Mouse (Mus musculus) kidney, embryonic 14.5 days (tissue): ENCODE measurements at regions not wholly inside any gene's neighbourhood (a gene's known extent, or its start where the extent isn't known, plus 50 kb on each side); places are given as distances from the start of the nearest gene placed in this dataset.

Source experiments
- ATAC-seq: fragments of 200-750 bp; cut with Nextera tagmentation; 2 replicates; pipeline ENCODE4 v1.8.0; 2017; ENCODE audit warnings: moderate number of reproducible peaks, mild to moderate bottlenecking, moderate TSS enrichment, moderate library complexity; ENCODE audit not compliant: low FRiP score, low TSS enrichment
- H3K27ac ChIP-seq: fragments of 300-500 bp; sonication (generic); 2 replicates; pipeline ENCODE4 v1.5.1; 2014; ENCODE audit warnings: low read depth, mild to moderate bottlenecking, low read length, moderate library complexity, mixed read lengths
- H3K27me3 ChIP-seq: fragments of 300-500 bp; sonication (generic); 2 replicates; pipeline ENCODE4 v1.6.1; 2014; ENCODE audit warnings: mild to moderate bottlenecking, low read length; ENCODE audit not compliant: control insufficient read depth, insufficient read depth
- H3K36me3 ChIP-seq: fragments of 300-500 bp; sonication (generic); 2 replicates; pipeline ENCODE4 v1.6.1; 2014; ENCODE audit warnings: low read length, mixed read lengths; ENCODE audit not compliant: control insufficient read depth, insufficient read depth
- H3K4me1 ChIP-seq: fragments of 300-500 bp; sonication (generic); 2 replicates; pipeline ENCODE4 v1.6.1; 2014; ENCODE audit warnings: low read length, mixed read lengths; ENCODE audit not compliant: control insufficient read depth, insufficient read depth
- H3K4me2 ChIP-seq: fragments of 300-500 bp; sonication (generic); replicated peaks from 2 replicates; pipeline ENCODE4 v1.6.1; 2014; ENCODE audit warnings: low read depth, mild to moderate bottlenecking, low read length
- H3K4me3 ChIP-seq: fragments of 300-500 bp; sonication (generic); 2 replicates; pipeline ENCODE4 v1.5.1; 2014; ENCODE audit warnings: mild to moderate bottlenecking, low read length
- H3K9ac ChIP-seq: fragments of 300-500 bp; sonication (generic); 2 replicates; pipeline ENCODE4 v1.6.1; 2014; ENCODE audit warnings: low read depth, mild to moderate bottlenecking, low read length, moderate library complexity
- H3K9me3 ChIP-seq: fragments of 300-500 bp; sonication (generic); 2 replicates; pipeline ENCODE4 v1.6.1; 2016; ENCODE audit warnings: low read length; ENCODE audit not compliant: control insufficient read depth
- WGBS: fragments of 180-500 bp; shearing (Covaris S2); extraction: QIAGEN DNeasy Blood & Tissue Kit; methylation state at CpG from one replicate; pipeline ENCODE4 v1.1.7; 2014; 5-methylcytosine and 5-hydroxymethylcytosine counted together

DNA sequence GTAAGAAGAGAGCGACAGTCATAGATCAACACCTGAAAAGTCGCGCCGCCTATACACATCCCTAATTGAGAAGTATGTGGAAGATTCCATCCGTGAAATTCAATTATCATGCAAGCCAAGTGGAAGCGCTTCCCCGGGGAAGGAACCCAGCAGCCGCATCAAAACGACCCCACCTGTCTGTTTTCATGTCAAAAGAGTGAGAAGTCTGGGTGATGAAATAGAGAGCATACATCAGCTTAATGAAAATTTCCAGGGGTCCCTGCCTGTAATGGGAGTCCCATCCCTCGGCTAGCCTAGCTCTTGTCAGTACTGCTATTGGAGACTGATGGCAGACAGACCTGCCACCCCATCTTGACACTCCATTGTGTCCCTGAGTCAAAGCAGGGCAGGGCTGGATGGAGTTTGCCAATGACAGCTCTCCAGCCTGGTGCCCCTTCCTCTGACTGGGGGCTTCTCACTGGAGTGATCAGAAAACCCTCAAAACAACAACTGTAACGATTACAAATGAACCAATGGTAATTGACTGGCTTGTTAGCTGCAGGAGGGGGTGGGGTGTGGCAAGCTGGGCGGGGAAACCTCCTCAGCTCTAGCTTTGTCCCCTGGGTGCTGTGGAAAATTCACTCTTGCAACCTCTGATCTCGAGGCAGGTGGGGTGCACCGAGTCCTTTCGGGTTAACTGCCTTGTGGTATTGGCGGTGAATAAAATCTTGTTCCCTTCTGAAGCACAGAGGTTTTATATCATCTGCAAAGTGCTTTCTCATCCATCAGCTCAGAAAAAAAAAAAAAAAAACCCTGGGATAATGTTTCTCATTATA is 126.4 kb upstream of the Aldh1b1 start:
- no peak overlapping the region for H3K4me3 ChIP-seq
- no peaks in the 10 kb centered on the region for H3K36me3 ChIP-seq
- no peaks in the 10 kb centered on the region for H3K9me3 ChIP-seq
- no peak overlapping the region for H3K4me2 ChIP-seq
- ATAC-seq, result no peak
- H3K27ac ChIP-seq, result no peak overlapping the region
- H3K9ac ChIP-seq, result no peak overlapping the region
- H3K4me1 ChIP-seq, result no peaks in the 10 kb centered on the region
- 35% methylated on average over 16 of the region's 16 CpGs for WGBS
- no peaks in the 10 kb centered on the region; the same call in 1 of the 2 replicates for H3K27me3 ChIP-seq

DNA sequence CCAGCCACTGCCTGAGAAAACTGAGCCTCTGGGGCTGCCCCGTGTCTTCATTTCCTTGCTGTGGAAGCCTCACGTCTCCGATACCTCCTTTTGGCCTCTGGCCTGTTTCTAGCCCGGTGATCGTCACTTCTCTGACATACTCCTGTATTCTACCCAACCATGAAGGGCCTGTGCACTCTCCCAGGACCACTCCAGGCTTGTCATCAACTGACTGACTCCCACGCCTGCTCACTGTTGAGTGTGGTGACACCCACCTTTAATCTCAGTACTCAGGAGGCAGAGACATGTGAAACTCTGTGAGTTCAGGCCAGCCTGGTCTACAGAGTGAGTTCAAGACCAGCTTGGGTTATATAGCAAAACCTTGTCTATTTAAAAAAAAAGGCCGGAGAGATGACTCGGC is 132.1 kb upstream of the Shb start:
- Histone ChIP-seq H3K4me2 (no peak overlapping the region), H3K9me3 (no peaks in the 10 kb centered on the region), H3K36me3 (no peaks in the 10 kb centered on the region), H3K4me1 (no peaks in the 10 kb centered on the region), H3K9ac (no peak overlapping the region), H3K27me3 (no peaks in the 10 kb centered on the region), H3K4me3 (no peak overlapping the region), H3K27ac (no peak overlapping the region)
- no peak for ATAC-seq
- 59% methylated on average over 8 of the region's 8 CpGs for WGBS

DNA sequence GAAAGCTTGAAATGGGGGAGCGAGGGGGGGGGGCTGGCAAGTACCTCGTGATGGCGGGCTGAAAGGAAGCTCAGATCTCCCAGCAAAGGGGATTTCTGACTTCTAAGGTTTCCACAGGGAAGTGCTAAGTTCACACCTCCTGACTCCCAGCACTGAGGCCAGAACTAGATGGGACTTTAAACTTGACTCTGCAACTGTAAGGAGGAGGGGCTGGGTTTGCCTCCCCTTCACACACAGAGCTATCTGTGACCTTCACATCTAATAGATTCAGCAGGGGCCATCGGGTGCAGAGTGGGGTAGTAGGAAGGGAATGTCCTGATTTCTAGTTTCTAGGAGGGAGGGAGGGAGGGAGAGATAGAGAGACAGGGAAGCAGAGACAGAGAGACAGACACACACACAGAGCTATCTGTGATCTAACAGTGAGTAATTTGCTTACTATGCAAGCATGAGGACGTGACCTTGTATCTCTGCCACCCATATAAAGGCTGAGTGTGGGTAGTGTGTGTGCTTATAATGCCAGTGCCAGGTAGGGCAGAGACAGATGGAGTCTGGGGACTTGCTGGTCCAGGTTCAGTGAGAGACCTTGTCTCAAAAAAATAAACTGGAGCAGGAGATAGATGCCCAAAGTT is 125.2 kb upstream of the Shb start:
- WGBS, result 18% methylated on average over 5 of the region's 5 CpGs
- no peak for ATAC-seq

DNA sequence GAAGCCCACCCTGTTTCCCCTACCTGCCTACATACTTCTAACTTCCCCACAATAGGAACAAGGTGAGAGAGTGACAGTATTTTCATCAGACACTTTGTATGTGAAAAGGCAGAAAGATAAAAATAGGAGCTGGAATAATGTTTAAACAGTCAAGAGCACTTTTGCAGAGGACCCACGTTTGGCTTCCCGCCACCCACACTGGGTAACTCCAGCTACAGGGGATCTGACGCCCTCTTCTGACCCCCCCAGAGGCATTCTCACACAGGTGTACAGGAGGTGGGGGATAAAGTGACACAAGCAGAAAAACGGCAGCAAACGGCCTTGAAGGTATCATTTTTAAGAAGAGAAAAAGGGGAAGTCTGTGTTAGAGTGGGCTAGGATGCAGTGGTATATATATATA is 123.5 kb upstream of the Shb start:
- H3K27ac ChIP-seq, result no peak overlapping the region
- no peaks in the 10 kb centered on the region for H3K27me3 ChIP-seq
- H3K9me3 ChIP-seq, result no peaks in the 10 kb centered on the region
- no peaks in the 10 kb centered on the region for H3K36me3 ChIP-seq
- peaks cover 15% of the 10 kb centered on the region for H3K4me1 ChIP-seq
- no peak for ATAC-seq
- H3K4me2 ChIP-seq, result no peak overlapping the region
- WGBS, result 69% methylated on average over 5 of the region's 5 CpGs
- H3K9ac ChIP-seq, result no peak overlapping the region
- no peak overlapping the region for H3K4me3 ChIP-seq

More for the DNA sequence above, 125.2 kb upstream of the Shb start:
- Histone ChIP-seq H3K27me3 (no peaks in the 10 kb centered on the region), H3K36me3 (no peaks in the 10 kb centered on the region), H3K4me3 (no peak overlapping the region), H3K4me2 (no peak overlapping the region), H3K27ac (no peak overlapping the region), H3K4me1 (peaks cover 15% of the 10 kb centered on the region), H3K9me3 (no peaks in the 10 kb centered on the region), H3K9ac (no peak overlapping the region)

DNA sequence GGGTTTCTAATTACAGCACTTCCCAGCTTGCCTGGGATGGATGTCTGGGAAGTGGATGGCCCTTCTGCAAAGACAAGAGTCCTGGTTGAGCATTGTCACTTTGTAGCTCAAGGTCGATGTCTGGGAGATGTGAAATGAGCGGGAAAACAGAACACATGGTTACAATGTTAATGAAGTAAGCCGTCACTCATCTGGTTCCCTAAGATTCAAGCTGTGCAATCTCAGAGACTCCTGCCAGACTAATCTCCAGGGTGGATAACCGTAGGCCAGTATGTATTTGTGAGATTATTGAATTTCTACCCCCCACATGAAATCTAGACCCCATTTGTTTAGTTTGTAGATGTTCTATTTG is 122.5 kb upstream of the Shb start:
- Histone ChIP-seq H3K36me3 (no peaks in the 10 kb centered on the region), H3K9me3 (no peaks in the 10 kb centered on the region), H3K27me3 (no peaks in the 10 kb centered on the region), H3K9ac (no peak overlapping the region), H3K27ac (no peak overlapping the region), H3K4me2 (peak overlapping the region; percentile 19), H3K4me1 (peaks cover 15% of the 10 kb centered on the region), H3K4me3 (no peak overlapping the region)
- 15% methylated on average over 4 of the region's 4 CpGs for WGBS
- peak; percentile 13; the same call in 1 of the 2 replicates for ATAC-seq

DNA sequence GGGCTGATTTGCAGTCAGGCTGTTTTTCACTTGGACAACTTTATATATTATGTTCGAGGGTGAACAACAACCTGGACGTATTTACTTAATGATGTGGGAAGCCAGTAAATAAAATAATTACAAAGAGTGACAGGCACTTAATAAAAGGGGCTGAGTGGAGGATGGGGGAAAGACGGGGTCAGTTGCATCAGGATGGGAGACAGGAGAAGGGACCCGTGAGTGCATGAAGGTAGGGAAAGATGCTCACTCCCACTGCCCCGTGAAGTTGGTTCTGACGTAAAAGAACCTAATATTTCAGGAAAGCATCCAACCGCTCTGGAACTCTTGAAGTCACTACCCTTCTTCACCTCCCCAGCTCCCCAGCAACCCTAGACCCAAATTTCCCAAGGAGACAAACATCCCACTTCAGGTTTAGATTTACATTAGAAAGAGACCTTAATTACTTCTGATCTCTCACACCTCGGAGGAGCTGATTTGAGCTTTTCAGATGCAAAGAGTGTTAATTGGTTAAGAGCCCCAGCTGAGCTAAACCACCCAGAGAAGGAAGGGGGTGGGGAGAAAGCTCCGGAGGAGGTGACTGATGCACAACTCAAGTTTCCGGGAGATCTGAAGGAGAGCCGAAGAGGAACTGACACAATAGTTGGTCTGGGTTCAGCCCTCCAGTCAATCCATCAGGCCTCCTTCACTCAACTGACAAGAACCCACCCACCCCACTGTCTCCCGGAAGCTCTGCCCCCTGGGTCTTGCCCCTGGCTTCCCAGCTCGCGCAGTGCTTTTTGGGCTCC is 121.9 kb upstream of the Shb start:
- ATAC-seq, result peak; percentile 89
- 1% methylated on average over 14 of the region's 14 CpGs for WGBS

DNA sequence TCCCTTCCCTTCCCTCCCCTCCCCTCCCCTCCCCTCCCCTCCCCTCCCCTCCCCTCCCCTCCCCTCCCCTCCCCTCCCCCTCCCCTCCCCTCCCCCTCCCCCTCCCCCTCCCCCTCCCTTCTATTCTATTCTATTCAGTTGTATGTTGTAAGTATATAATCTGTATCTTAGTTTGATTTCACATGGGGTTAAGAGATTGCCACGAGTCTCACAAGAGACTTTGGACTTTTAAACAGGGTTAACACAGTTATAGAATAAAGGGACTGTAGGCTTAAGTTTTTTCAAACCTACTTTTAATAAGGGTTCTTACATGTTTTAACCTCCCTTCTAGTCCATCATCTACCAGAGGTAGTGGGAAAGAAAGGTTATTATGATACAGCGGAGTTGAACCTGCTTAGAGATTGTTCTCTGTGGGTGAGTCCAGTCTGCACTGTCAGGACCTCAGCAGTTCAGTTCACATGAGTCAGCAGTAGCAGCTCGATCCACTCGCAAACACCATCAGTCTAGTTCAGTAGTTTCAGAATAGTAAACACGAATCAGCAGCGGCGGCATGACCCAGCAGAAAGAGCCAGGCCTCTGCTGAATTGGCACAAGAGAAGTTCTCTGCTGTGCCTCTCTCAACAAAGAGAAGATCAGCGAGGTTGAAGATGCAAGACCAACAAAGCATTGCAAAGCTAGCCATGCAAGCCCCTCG is 116.8 kb upstream of the Shb start:
- Histone ChIP-seq H3K4me1 (peaks cover 5% of the 10 kb centered on the region; the same call in 1 of the 2 replicates), H3K4me3 (no peak overlapping the region), H3K27me3 (no peaks in the 10 kb centered on the region), H3K4me2 (no peak overlapping the region), H3K9ac (no peak overlapping the region), H3K36me3 (no peaks in the 10 kb centered on the region), H3K9me3 (no peaks in the 10 kb centered on the region), H3K27ac (no peak overlapping the region)
- 86% methylated on average over 9 of the region's 9 CpGs for WGBS
- no peak for ATAC-seq

More for the DNA sequence above, 121.9 kb upstream of the Shb start:
- H3K4me2 ChIP-seq, result peak overlapping the region; percentile 19
- H3K4me1 ChIP-seq, result peaks cover 15% of the 10 kb centered on the region
- H3K27ac ChIP-seq, result no peak overlapping the region; the same call in 1 of the 2 replicates
- H3K4me3 ChIP-seq, result no peak overlapping the region
- no peaks in the 10 kb centered on the region for H3K9me3 ChIP-seq
- H3K27me3 ChIP-seq, result no peaks in the 10 kb centered on the region
- no peak overlapping the region for H3K9ac ChIP-seq
- no peaks in the 10 kb centered on the region for H3K36me3 ChIP-seq

DNA sequence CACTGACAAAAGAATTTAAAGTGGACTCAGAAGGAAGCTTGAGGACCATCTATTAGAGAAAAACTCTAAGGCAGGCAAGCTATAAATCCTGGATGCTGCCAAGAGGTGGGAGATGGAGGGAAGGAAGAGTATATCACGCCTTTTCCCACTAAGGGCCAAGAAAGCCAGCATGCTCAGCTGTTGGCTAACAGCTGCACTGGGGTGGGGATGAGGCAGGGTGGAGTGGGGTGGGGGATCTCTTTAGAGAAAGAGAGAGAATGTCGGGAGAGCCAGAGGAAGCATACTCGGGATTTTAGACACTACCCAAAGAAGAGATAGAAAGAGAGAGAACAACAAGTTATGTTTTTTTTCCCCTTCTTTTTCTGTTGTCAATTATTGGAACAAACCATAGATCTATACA is 115.2 kb upstream of the Shb start:
- H3K36me3 ChIP-seq, result no peaks in the 10 kb centered on the region
- no peak overlapping the region for H3K9ac ChIP-seq
- 76% methylated on average over 3 of the region's 3 CpGs for WGBS
- ATAC-seq, result no peak
- no peak overlapping the region for H3K4me3 ChIP-seq
- H3K4me2 ChIP-seq, result no peak overlapping the region
- H3K27me3 ChIP-seq, result no peaks in the 10 kb centered on the region
- no peaks in the 10 kb centered on the region for H3K4me1 ChIP-seq
- no peak overlapping the region for H3K27ac ChIP-seq
- no peaks in the 10 kb centered on the region for H3K9me3 ChIP-seq
